ENCODE assay signal across 10 mouse cellular contexts in genomic region chr11:120250991-120251949, GRCm38 (mm10). TPM values are rescaled to one million over a fixed set of nuclear protein-coding genes. Genes with fewer than 3 reads are reported as not detected.
DNase-seq lines count a peak whose midpoint lies in the region; ATAC-seq and TF ChIP-seq lines count a peak whose summit lies in the region.
"Had no signal": no experiment of that assay in that cellular context is flagged by ENCODE, and none has a peak within 500 bp of the region (broad histone marks: within the 10 kb centered on the region; RNA-seq: fewer than 3 reads in every experiment).

No protein-coding gene starts in this region.

- H3K79me2 ChIP-seq in heart, adult 2 months (replicated peaks; ENCODE audit: control insufficient read depth, insufficient read depth, low read length): no peaks in the 10 kb centered on the region

- H3K4me2 ChIP-seq in hindbrain, embryonic 13.5 days: no peak overlapping the region
- no peak overlapping the region for H3K4me2 ChIP-seq in hindbrain, embryonic 14.5 days (replicated peaks)
- no peak overlapping the region for H3K4me2 ChIP-seq in liver, postnatal 0 days (ENCODE audit: low read depth, low read length)

- no peaks in the 10 kb centered on the region for H3K9me3 ChIP-seq in hindbrain, embryonic 13.5 days
- no peaks in the 10 kb centered on the region for H3K9me3 ChIP-seq in hindbrain, embryonic 14.5 days (ENCODE audit: control insufficient read depth, low read length)
- H3K9me3 ChIP-seq in ES-E14 (ENCODE audit: control insufficient read depth, insufficient read depth, low read depth, low read length): no peaks in the 10 kb centered on the region
- H3K9me3 ChIP-seq in liver, postnatal 0 days (ENCODE audit: low read length): no peaks in the 10 kb centered on the region

- H3K36me3 ChIP-seq in hindbrain, embryonic 13.5 days: no peaks in the 10 kb centered on the region
- no peaks in the 10 kb centered on the region for H3K36me3 ChIP-seq in hindbrain, embryonic 14.5 days (replicated peaks; ENCODE audit: control insufficient read depth, insufficient read depth)
- H3K36me3 ChIP-seq in ES-E14 (ENCODE audit: control insufficient read depth, insufficient read depth, low read length, poor library complexity, severe bottlenecking): no peaks in the 10 kb centered on the region
- peaks cover 2% of the 10 kb centered on the region; the same call in 1 of the 2 replicates for H3K36me3 ChIP-seq in heart, adult 2 months (ENCODE audit: control insufficient read depth, insufficient read depth, low read length)
- H3K36me3 ChIP-seq in liver, postnatal 0 days (replicated peaks; ENCODE audit: insufficient read depth, low read length): no peaks in the 10 kb centered on the region

- H3K27me3 ChIP-seq in hindbrain, embryonic 13.5 days: no peaks in the 10 kb centered on the region
- no peaks in the 10 kb centered on the region for H3K27me3 ChIP-seq in hindbrain, embryonic 14.5 days (ENCODE audit: control insufficient read depth, insufficient read depth, low read length)
- H3K27me3 ChIP-seq in heart, adult 2 months (ENCODE audit: control insufficient read depth, insufficient read depth, low read length): no peaks in the 10 kb centered on the region
- no peaks in the 10 kb centered on the region for H3K27me3 ChIP-seq in liver, postnatal 0 days (ENCODE audit: insufficient read depth, low read length)

- in situ Hi-C loops in ES-E14 (cut with MboI; ENCODE audit: low sequenced_read_pairs in 2 of 2, unreplicated experiment in 2 of 2): no loop called here

- no peak overlapping the region for H3K27ac ChIP-seq in hindbrain, embryonic 13.5 days
- no peak overlapping the region for H3K27ac ChIP-seq in hindbrain, embryonic 14.5 days
- H3K27ac ChIP-seq in ES-E14 (ENCODE audit: insufficient read depth, low read depth, low read length, poor library complexity, severe bottlenecking): peak overlapping the region; percentile 68; the same call in 1 of the 2 replicates
- peak overlapping the region; percentile 57 for H3K27ac ChIP-seq in heart, adult 2 months
- H3K27ac ChIP-seq in liver, postnatal 0 days (ENCODE audit: low read depth): no peak overlapping the region

- no peak overlapping the region for H3K4me3 ChIP-seq in hindbrain, embryonic 13.5 days
- H3K4me3 ChIP-seq in hindbrain, embryonic 14.5 days (replicated peaks; ENCODE audit: low read length): no peak overlapping the region
- no peak overlapping the region for H3K4me3 ChIP-seq in ES-E14 (ENCODE audit: insufficient read depth in 1 of 2, low read depth in 1 of 2, low read length in 2 of 2, poor library complexity in 1 of 2, severe bottlenecking in 1 of 2)
- H3K4me3 ChIP-seq in heart, adult 2 months: no peak overlapping the region
- H3K4me3 ChIP-seq in liver, postnatal 0 days (ENCODE audit: low read depth, low read length): no peak overlapping the region

- TF ChIP-seq CTCF in heart, adult 2 months (IDR thresholded peaks at IDR 0.05): peak; percentile 34
- TF ChIP-seq CTCF in liver, postnatal 0 days (IDR thresholded peaks at IDR 0.05; ENCODE audit: low read depth): peak; percentile 35; the same call in 1 of the 2 replicates

- ATAC-seq in hindbrain, embryonic 13.5 days (ENCODE audit: low FRiP score): no peak
- no peak for ATAC-seq in hindbrain, embryonic 14.5 days (ENCODE audit: low FRiP score)
- ATAC-seq in liver, postnatal 0 days: no peak
- ATAC-seq: inflammation-experienced regulatory T-cells, adult 6 months had no signal

- no peak for TF ChIP-seq POLR2A in heart, adult 2 months (IDR thresholded peaks at IDR 0.05; ENCODE audit: insufficient read depth, low read depth, low read length)

- 81% methylated on average over 18 of the region's 18 CpGs for WGBS in hindbrain, embryonic 13.5 days
- 81% methylated on average over 18 of the region's 18 CpGs for WGBS in hindbrain, embryonic 14.5 days
- WGBS in heart, adult 2 months: 19% methylated on average over 18 of the region's 18 CpGs
- WGBS in liver, postnatal 0 days (ENCODE audit: insufficient replicate concordance): 47% methylated on average over 18 of the region's 18 CpGs

- H3K4me1 ChIP-seq in hindbrain, embryonic 13.5 days (replicated peaks): peaks cover 95% of the 10 kb centered on the region
- peaks cover 58% of the 10 kb centered on the region for H3K4me1 ChIP-seq in hindbrain, embryonic 14.5 days (replicated peaks; ENCODE audit: control insufficient read depth, insufficient read depth, low read length)
- H3K4me1 ChIP-seq in ES-E14 (ENCODE audit: control insufficient read depth in 2 of 2, insufficient read depth in 2 of 2, low read length in 2 of 2, poor library complexity in 1 of 2): peaks cover 11 to 57% of the 10 kb centered on the region in 2 experiments; a peak in 3 of 4 replicates
- peaks cover 60% of the 10 kb centered on the region for H3K4me1 ChIP-seq in heart, adult 2 months (ENCODE audit: control insufficient read depth, insufficient read depth, low read length)
- peaks cover 28% of the 10 kb centered on the region for H3K4me1 ChIP-seq in liver, postnatal 0 days (ENCODE audit: insufficient read depth)

- DNase-seq in hindbrain, embryonic 14.5 days (ENCODE audit: low spot score): no peak
- DNase-seq in ES-E14 (ENCODE audit: low read depth, low spot score): no peak
- DNase-seq in heart, adult 2 months: peak; percentile 65
- DNase-seq in liver, postnatal 0 days: no peak
- no peak for DNase-seq in right cerebral cortex, postnatal 36 days (ENCODE audit: low spot score in 2 of 2)
- DNase-seq in urinary bladder, postnatal 10 days (ENCODE audit: low spot score): no peak
- DNase-seq in embryo, embryonic 10 days (ENCODE audit: low spot score): no peak
- DNase-seq: cerebellum, postnatal 25 days had no signal

- peak overlapping the region; percentile 24; the same call in 1 of the 2 replicates for H3K9ac ChIP-seq in hindbrain, embryonic 13.5 days
- no peak overlapping the region for H3K9ac ChIP-seq in hindbrain, embryonic 14.5 days
- no peak overlapping the region for H3K9ac ChIP-seq in ES-E14 (ENCODE audit: insufficient read depth, low read depth, low read length, poor library complexity, severe bottlenecking)
- H3K9ac ChIP-seq in heart, adult 2 months (ENCODE audit: low read depth, low read length): no peak overlapping the region
- H3K9ac ChIP-seq in liver, postnatal 0 days (replicated peaks): no peak overlapping the region

- intact Hi-C loops in heart, adult 2 months (cut with DNase I): no loop called here

- TF ChIP-seq EP300 in heart, adult 2 months (IDR thresholded peaks at IDR 0.05; ENCODE audit: insufficient read depth, low read depth, low read length): no peak
- no peak for TF ChIP-seq EP300 in liver, postnatal 0 days (IDR thresholded peaks at IDR 0.05; ENCODE audit: low read depth)

TF ChIP-seq in ES-E14, 5 proteins besides CTCF, POLR2A, EP300 and RAD21:
- TF ChIP-seq MAFK (IDR thresholded peaks at IDR 0.05; ENCODE audit: insufficient read depth, low read depth, low read length) (no peak), ZC3H11A (IDR thresholded peaks at IDR 0.05; ENCODE audit: borderline replicate concordance, low read depth, low read length) (no peak), ZNF384 (IDR thresholded peaks at IDR 0.05; ENCODE audit: low read depth, low read length) (no peak), HCFC1 (IDR thresholded peaks at IDR 0.05; ENCODE audit: borderline replicate concordance, insufficient read depth, low read length) (no peak), CHD2 (IDR thresholded peaks at IDR 0.05; ENCODE audit: low read depth, low read length) (no peak)
TF ChIP-seq in ES-E14: peak in this region for 0.

RNA-seq across cellular contexts. Expression of gene Bahcc1, which starts 18.5 kb away (rescaled TPM):
- 13.6 and 17.0 TPM in 2 replicates for polyA plus RNA-seq in hindbrain, embryonic 13.5 days (2015; fragmentation: Nextera tagmentation; extraction: Ambion mirVana)
- 15.9 and 16.3 TPM in 2 replicates for polyA plus RNA-seq in hindbrain, embryonic 14.5 days (2014; fragmentation: Nextera tagmentation; extraction: Ambion mirVana)
- 11.7 and 16.3 TPM in 2 replicates for total RNA-seq in ES-E14 (2012; rRNA removed)
- total RNA-seq in heart, adult 2 months (2021): 1 to 10 TPM; 5.4 to 9.7 TPM
- polyA plus RNA-seq in heart, adult 2 months (2012; rRNA removed): 5.9 and 6.4 TPM in 2 replicates
- polyA plus RNA-seq in liver, postnatal 0 days (2015; fragmentation: Nextera tagmentation; extraction: Ambion mirVana): 1.1 and 1.2 TPM in 2 replicates
- polyA plus RNA-seq: inflammation-experienced regulatory T-cells, adult 6 months had no signal

Comparison
In these comparisons a context has a peak if more than half of its experiments do, and no peak if none do; other contexts are left out.
1. H3K27ac ChIP-seq: peak in ES-E14 (single experiment) and heart, adult 2 months (single experiment); none in hindbrain, embryonic 13.5 days (single experiment), hindbrain, embryonic 14.5 days (single experiment) and liver, postnatal 0 days (single experiment).
2. DNase-seq: peak in heart, adult 2 months (2 of 2); none in hindbrain, embryonic 14.5 days (single experiment), ES-E14 (single experiment), liver, postnatal 0 days (single experiment), right cerebral cortex, postnatal 36 days (0 of 2), urinary bladder, postnatal 10 days (single experiment) and embryo, embryonic 10 days (single experiment).